Mouse (Mus musculus) kidney, embryonic 15.5 days (tissue): ENCODE measurements around the gene Cep131. TPM values are rescaled to one million over a fixed set of nuclear protein-coding genes. Genes with fewer than 3 reads are reported as not detected.
A peak's percentile ranks its signal among the peaks of the same experiment; 100 is the strongest.

ENCODE experiments used
- ATAC-seq: fragments of 200-750 bp; cut with Nextera tagmentation; replicated peaks from 2 replicates; pipeline ENCODE4 v1.8.0; 2017; ENCODE audit warnings: moderate TSS enrichment; ENCODE audit not compliant: low FRiP score
- H3K27ac ChIP-seq: fragments of 300-500 bp; sonication (generic); 2 replicates; pipeline ENCODE4 v1.5.1; 2015; ENCODE audit warnings: mild to moderate bottlenecking, inconsistent platforms
- H3K27me3 ChIP-seq: fragments of 300-500 bp; sonication (generic); 2 replicates; pipeline ENCODE4 v1.6.1; 2015; ENCODE audit warnings: inconsistent platforms
- H3K36me3 ChIP-seq: fragments of 300-500 bp; sonication (generic); 2 replicates; pipeline ENCODE4 v1.6.1; 2015; ENCODE audit warnings: inconsistent platforms
- H3K4me1 ChIP-seq: fragments of 300-500 bp; sonication (generic); 2 replicates; pipeline ENCODE4 v1.6.1; 2015; ENCODE audit warnings: inconsistent platforms
- H3K4me2 ChIP-seq: fragments of 300-500 bp; sonication (generic); 2 replicates; pipeline ENCODE4 v1.6.1; 2015; ENCODE audit warnings: moderate library complexity, mild to moderate bottlenecking, inconsistent platforms
- H3K4me3 ChIP-seq: fragments of 300-500 bp; sonication (generic); replicated peaks from 2 replicates; pipeline ENCODE4 v1.5.1; 2015; ENCODE audit warnings: mild to moderate bottlenecking, inconsistent platforms
- H3K9ac ChIP-seq: fragments of 300-500 bp; sonication (generic); 2 replicates; pipeline ENCODE4 v1.6.1; 2015; ENCODE audit warnings: mild to moderate bottlenecking, inconsistent platforms
- H3K9me3 ChIP-seq: fragments of 300-500 bp; sonication (generic); replicated peaks from 2 replicates; pipeline ENCODE4 v1.6.1; 2016; ENCODE audit warnings: inconsistent platforms
- WGBS: fragments of 180-500 bp; shearing (Covaris S2); methylation state at CpG from one replicate; pipeline ENCODE4 v1.1.7; 2015; ENCODE audit warnings: mixed read lengths; 5-methylcytosine and 5-hydroxymethylcytosine counted together
- polyA plus RNA-seq: library from polyadenylated mRNA; unstranded; fragments of >200 nt; fragmentation: Nextera tagmentation; extraction: Ambion mirVana; gene quantifications from 2 replicates; pipeline ENCODE4 v1.2.1, GENCODE M21; 2015

Gene Cep131
- polyA plus RNA-seq, 1 experiment from 2014 or later = 27.7 TPM

DNA sequence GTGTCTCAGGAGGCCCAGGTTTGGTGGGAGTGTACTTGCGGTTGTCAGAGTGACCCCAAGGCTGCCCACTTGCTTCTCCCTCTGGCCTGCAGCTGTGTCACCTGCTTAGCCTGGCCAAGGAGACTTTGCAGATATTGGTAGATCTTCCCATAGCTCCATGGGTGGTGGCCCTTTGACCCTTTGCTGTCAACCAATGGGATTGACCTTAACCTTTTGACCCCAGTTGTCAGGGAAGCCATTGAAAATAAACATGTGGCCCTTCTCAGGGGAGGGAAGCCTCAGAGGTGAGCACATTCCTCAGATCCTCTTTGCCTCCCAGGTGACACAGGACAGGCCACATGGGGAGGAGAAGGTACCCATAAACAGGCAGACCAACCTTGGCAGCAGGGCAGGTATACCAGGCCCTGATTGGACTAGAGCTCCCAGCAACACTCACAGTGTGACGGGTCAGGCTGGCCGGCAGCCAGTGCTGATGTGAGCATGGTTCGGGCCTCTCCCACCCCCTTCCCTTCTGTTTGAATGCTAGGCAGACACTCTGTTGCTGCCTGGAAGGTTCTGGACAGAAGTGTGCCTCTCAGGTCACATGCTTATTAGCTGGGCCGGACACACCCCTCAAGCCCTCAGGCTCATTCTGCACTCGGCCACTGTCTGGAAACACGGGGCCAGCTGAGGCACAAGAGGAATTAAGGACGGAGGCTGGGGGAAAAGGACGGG lies 57.0 kb downstream of the Cep131 start:
- ATAC-seq = 0 out of 2 replicates have a peak, but pooled peaks have one; percentile 15
- H3K9ac ChIP-seq = no peak overlapping the region
- H3K27ac ChIP-seq = 0 out of 2 replicates have a peak overlapping the region, but pooled peaks have one; percentile 80
- H3K36me3 ChIP-seq = no peaks in the 10 kb centered on the region
- H3K4me2 ChIP-seq = no peak overlapping the region
- H3K9me3 ChIP-seq = no peaks in the 10 kb centered on the region
- peaks cover 34% of the 10 kb centered on the region for H3K4me1 ChIP-seq
- 49% methylated on average over 9 of the region's 9 CpGs for WGBS
- no peaks in the 10 kb centered on the region for H3K27me3 ChIP-seq
- H3K4me3 ChIP-seq = no peak overlapping the region

DNA sequence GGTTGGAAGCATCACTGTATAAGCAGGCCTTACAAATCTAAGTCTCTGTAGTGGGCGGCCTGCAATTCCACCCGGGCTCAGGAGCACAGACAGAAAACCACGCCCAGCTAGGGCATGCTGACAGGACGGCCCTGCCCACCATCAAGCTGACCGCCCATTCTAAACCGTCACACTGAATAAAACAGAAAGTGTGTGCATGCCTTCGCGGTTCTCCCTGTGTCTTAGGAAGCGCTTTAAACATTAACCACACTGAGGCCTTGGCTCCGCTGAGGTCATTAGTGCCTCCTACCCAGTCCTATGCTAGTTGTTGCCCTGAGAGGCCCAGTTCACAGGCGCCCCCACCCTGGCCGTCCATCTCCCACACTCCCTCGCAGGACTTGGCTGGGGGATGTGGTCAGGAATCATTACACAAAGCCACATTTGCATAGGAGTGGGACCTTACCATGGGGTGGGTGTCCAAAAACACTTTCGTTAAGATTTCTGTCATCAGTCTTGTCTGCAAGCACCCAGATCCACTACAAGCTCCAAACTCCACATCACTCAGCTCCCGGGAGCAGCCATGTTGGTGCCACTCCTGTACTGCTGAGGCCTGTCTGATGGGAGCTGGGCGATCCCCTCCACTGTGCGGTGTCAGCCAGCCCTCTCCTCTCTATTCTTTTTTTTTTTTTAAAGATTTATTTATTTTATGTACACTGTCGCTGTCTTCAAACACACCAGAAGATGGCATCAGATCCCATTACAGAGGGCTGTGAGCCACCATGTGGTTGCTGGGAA lies 58.1 kb downstream of the Cep131 start:
- ATAC-seq = peak; percentile 83
- H3K36me3 ChIP-seq = no peaks in the 10 kb centered on the region
- peak overlapping the region; percentile 80 for H3K27ac ChIP-seq
- H3K27me3 ChIP-seq = no peaks in the 10 kb centered on the region
- H3K4me3 ChIP-seq = no peak overlapping the region
- 63% methylated on average over 18 of the region's 18 CpGs for WGBS
- peaks cover 30% of the 10 kb centered on the region for H3K4me1 ChIP-seq
- no peak overlapping the region for H3K9ac ChIP-seq
- no peaks in the 10 kb centered on the region for H3K9me3 ChIP-seq
- 0 out of 2 replicates have a peak overlapping the region, but pooled peaks have one; percentile 3 for H3K4me2 ChIP-seq

- Histone ChIP-seq H3K4me1 (peaks cover 30% of the 10 kb centered on the region), H3K27me3 (no peaks in the 10 kb centered on the region), H3K9ac (no peak overlapping the region), H3K9me3 (no peaks in the 10 kb centered on the region), H3K4me2 (no peak overlapping the region), H3K27ac (no peak overlapping the region), H3K36me3 (no peaks in the 10 kb centered on the region), H3K4me3 (no peak overlapping the region)
- no peak for ATAC-seq
- 71% methylated on average over 3 of the region's 3 CpGs for WGBS
Measured at GRCm38 (mm10) chr11:120026941-120027340, 59.7 kb downstream of the Cep131 start.

DNA sequence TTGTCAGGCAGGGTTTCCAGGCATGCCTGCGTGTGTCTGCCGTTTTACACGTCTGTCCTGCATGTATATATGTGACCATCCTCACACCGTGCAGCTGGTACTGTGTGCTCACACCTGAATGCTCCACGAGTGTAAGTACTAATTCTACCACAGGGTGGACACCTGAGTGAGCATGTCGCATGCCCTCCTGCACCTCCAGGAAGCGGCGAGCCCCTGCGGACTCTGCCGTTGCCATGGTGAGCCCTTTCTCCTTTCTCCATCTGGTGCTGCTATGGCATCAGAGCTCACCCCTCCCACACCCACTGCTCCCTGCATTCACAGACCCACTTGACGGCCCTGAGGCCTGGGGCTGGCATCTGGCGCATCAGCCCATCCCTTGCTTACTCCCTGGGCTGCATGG lies 63.8 kb downstream of the Cep131 start:
- no peak for ATAC-seq
- WGBS = 65% methylated on average over 12 of the region's 12 CpGs
- Histone ChIP-seq H3K4me3 (no peak overlapping the region), H3K27ac (no peak overlapping the region), H3K9ac (no peak overlapping the region), H3K27me3 (no peaks in the 10 kb centered on the region), H3K36me3 (no peaks in the 10 kb centered on the region), H3K9me3 (no peaks in the 10 kb centered on the region), H3K4me1 (peaks cover 29% of the 10 kb centered on the region), H3K4me2 (no peak overlapping the region)

DNA sequence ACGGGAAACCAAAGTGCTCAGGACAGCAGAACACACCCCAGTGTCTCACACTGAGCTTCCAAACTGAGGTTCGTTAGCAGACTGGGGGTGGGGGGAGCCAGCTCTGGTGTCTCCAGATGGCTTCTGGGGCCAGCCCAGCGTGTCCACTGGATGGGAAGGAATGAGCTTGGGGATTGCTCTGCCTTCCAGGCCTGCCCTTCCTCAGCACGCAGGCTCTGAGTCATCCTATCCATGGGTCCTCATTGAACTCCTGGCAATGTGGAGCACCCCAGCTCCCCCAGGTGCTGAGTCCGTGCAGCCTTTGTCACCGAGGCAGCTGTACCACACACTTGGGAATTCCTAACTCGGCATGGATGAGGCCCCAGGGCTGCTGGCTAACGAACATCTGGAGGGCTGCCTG lies 64.4 kb downstream of the Cep131 start:
- 61% methylated on average over 8 of the region's 8 CpGs for WGBS
- no peak for ATAC-seq

DNA sequence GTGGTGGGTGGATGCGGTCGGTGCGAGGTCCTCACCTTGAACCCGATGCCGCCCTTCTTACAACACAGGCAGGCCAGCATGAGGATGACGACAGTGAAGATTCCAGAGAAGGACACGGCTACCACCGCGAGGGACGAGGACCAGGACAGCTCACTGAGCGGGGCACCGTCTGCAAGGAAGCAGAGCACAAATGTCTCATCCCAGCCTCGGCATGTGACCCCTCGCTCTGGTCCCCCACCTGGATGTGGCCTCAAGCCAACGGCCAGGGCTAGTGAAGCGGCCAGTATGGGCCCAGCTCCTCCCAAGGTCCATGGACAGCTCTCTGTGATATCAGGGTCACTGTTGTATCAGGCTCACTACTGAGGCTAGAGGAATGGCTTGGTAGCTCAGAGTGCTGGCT lies 65.3 kb downstream of the Cep131 start:
- H3K4me3 ChIP-seq = no peak overlapping the region
- H3K36me3 ChIP-seq = no peaks in the 10 kb centered on the region
- H3K9me3 ChIP-seq = no peaks in the 10 kb centered on the region
- peaks cover 26% of the 10 kb centered on the region for H3K4me1 ChIP-seq
- 92% methylated on average over 16 of the region's 16 CpGs for WGBS
- no peak overlapping the region for H3K9ac ChIP-seq
- H3K27ac ChIP-seq = no peak overlapping the region
- H3K4me2 ChIP-seq = no peak overlapping the region
- no peak for ATAC-seq
- no peaks in the 10 kb centered on the region for H3K27me3 ChIP-seq

More for the DNA sequence above, 64.4 kb downstream of the Cep131 start:
- Histone ChIP-seq H3K36me3 (no peaks in the 10 kb centered on the region), H3K9me3 (no peaks in the 10 kb centered on the region), H3K4me3 (no peak overlapping the region), H3K9ac (no peak overlapping the region), H3K27ac (no peak overlapping the region), H3K4me2 (no peak overlapping the region), H3K4me1 (peaks cover 28% of the 10 kb centered on the region), H3K27me3 (no peaks in the 10 kb centered on the region)

GRCm38 (mm10) chr11:120019542-120020440 lies 66.8 kb downstream of the Cep131 start:
- ATAC-seq = no peak
- peaks cover 24% of the 10 kb centered on the region for H3K4me1 ChIP-seq

DNA sequence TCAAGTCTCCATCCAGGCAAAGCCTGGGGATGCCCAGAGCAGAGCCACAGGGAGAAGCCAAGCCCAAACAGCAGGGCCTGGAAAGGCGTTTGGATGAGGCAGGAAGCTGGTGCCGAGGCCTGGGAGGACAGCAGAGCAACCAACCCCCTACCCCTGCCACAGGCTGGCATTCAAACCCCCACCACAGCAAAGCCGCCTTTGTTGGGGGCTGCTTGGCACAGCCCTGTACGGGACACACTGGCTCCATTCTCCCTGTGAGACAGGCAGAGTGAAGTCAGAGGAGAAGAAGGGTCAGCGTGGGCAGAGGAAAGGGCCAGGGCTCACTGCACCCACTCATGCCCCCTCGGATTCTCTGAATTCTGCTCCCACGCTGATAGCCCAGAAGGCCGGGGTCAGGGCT lies 69.6 kb downstream of the Cep131 start:
- H3K4me2 ChIP-seq = no peak overlapping the region
- H3K9me3 ChIP-seq = no peaks in the 10 kb centered on the region
- no peak overlapping the region for H3K27ac ChIP-seq
- 77% methylated on average over 8 of the region's 8 CpGs for WGBS
- peaks cover 37% of the 10 kb centered on the region for H3K4me1 ChIP-seq
- no peak for ATAC-seq
- no peak overlapping the region for H3K9ac ChIP-seq
- no peak overlapping the region for H3K4me3 ChIP-seq
- H3K36me3 ChIP-seq = no peaks in the 10 kb centered on the region
- H3K27me3 ChIP-seq = 0 out of 2 replicates have a peak, but pooled peaks cover 7% of the 10 kb centered on the region

More at GRCm38 (mm10) chr11:120019542-120020440, 66.8 kb downstream of the Cep131 start:
- H3K27me3 ChIP-seq = no peaks in the 10 kb centered on the region
- H3K4me3 ChIP-seq = no peak overlapping the region
- H3K36me3 ChIP-seq = no peaks in the 10 kb centered on the region
- 61% methylated on average over 23 of the region's 23 CpGs for WGBS
- no peak overlapping the region for H3K9ac ChIP-seq
- no peaks in the 10 kb centered on the region for H3K9me3 ChIP-seq
- H3K4me2 ChIP-seq = no peak overlapping the region
- no peak overlapping the region for H3K27ac ChIP-seq

GRCm38 (mm10) chr11:120014758-120015157 lies 71.9 kb downstream of the Cep131 start:
- ATAC-seq = no peak
- H3K4me3 ChIP-seq = no peak overlapping the region
- no peak overlapping the region for H3K4me2 ChIP-seq
- 85% methylated on average over 4 of the region's 4 CpGs for WGBS
- H3K4me1 ChIP-seq = peaks cover 32% of the 10 kb centered on the region
- no peaks in the 10 kb centered on the region for H3K36me3 ChIP-seq
- H3K9me3 ChIP-seq = no peaks in the 10 kb centered on the region
- H3K9ac ChIP-seq = no peak overlapping the region
- H3K27ac ChIP-seq = no peak overlapping the region
- H3K27me3 ChIP-seq = peaks cover 21% of the 10 kb centered on the region
